Mouse (Mus musculus) kidney, embryonic 15.5 days (tissue): ENCODE results near the gene Zfc3h1. TPM values are rescaled to one million over a fixed set of nuclear protein-coding genes. Genes with fewer than 3 reads are reported as not detected.

Experiments
- ATAC-seq: fragments of 200-750 bp; cut with Nextera tagmentation; replicated peaks from 2 replicates; pipeline ENCODE4 v1.8.0; 2017; ENCODE audit warnings: moderate TSS enrichment; ENCODE audit not compliant: low FRiP score
- H3K27ac ChIP-seq: fragments of 300-500 bp; sonication (generic); 2 replicates; pipeline ENCODE4 v1.5.1; 2015; ENCODE audit warnings: mild to moderate bottlenecking, inconsistent platforms
- H3K27me3 ChIP-seq: fragments of 300-500 bp; sonication (generic); 2 replicates; pipeline ENCODE4 v1.6.1; 2015; ENCODE audit warnings: inconsistent platforms
- H3K36me3 ChIP-seq: fragments of 300-500 bp; sonication (generic); 2 replicates; pipeline ENCODE4 v1.6.1; 2015; ENCODE audit warnings: inconsistent platforms
- H3K4me1 ChIP-seq: fragments of 300-500 bp; sonication (generic); 2 replicates; pipeline ENCODE4 v1.6.1; 2015; ENCODE audit warnings: inconsistent platforms
- H3K4me2 ChIP-seq: fragments of 300-500 bp; sonication (generic); 2 replicates; pipeline ENCODE4 v1.6.1; 2015; ENCODE audit warnings: moderate library complexity, mild to moderate bottlenecking, inconsistent platforms
- H3K4me3 ChIP-seq: fragments of 300-500 bp; sonication (generic); replicated peaks from 2 replicates; pipeline ENCODE4 v1.5.1; 2015; ENCODE audit warnings: mild to moderate bottlenecking, inconsistent platforms
- H3K9ac ChIP-seq: fragments of 300-500 bp; sonication (generic); 2 replicates; pipeline ENCODE4 v1.6.1; 2015; ENCODE audit warnings: mild to moderate bottlenecking, inconsistent platforms
- H3K9me3 ChIP-seq: fragments of 300-500 bp; sonication (generic); replicated peaks from 2 replicates; pipeline ENCODE4 v1.6.1; 2016; ENCODE audit warnings: inconsistent platforms
- WGBS: fragments of 180-500 bp; shearing (Covaris S2); methylation state at CpG from one replicate; pipeline ENCODE4 v1.1.7; 2015; ENCODE audit warnings: mixed read lengths; 5-methylcytosine and 5-hydroxymethylcytosine counted together
- polyA plus RNA-seq: library from polyadenylated mRNA; unstranded; fragments of >200 nt; fragmentation: Nextera tagmentation; extraction: Ambion mirVana; gene quantifications from 2 replicates; pipeline ENCODE4 v1.2.1, GENCODE M21; 2015

Zfc3h1 gene
- polyA plus RNA-seq, 1 experiment from 2014 or later, result 21.5 TPM

- ATAC-seq, result no peak
- Histone ChIP-seq H3K4me2 (no peak overlapping the region), H3K36me3 (peaks cover 52% of the 10 kb centered on the region), H3K9ac (no peak overlapping the region), H3K27ac (no peak overlapping the region), H3K27me3 (no peaks in the 10 kb centered on the region), H3K4me1 (peaks cover 21% of the 10 kb centered on the region), H3K9me3 (no peaks in the 10 kb centered on the region), H3K4me3 (no peak overlapping the region)
- 90% methylated on average over 4 of the region's 4 CpGs for WGBS
Observed at GRCm38 (mm10) chr10:115391076-115391475, 6.3 kb downstream of the Zfc3h1 start.

GRCm38 (mm10) chr10:115391896-115392295, 7.1 kb downstream of the Zfc3h1 start:
- peaks cover 22% of the 10 kb centered on the region for H3K4me1 ChIP-seq
- no peak overlapping the region for H3K27ac ChIP-seq
- H3K9ac ChIP-seq, result no peak overlapping the region
- H3K36me3 ChIP-seq, result peaks cover 55% of the 10 kb centered on the region
- no peaks in the 10 kb centered on the region for H3K27me3 ChIP-seq
- H3K9me3 ChIP-seq, result no peaks in the 10 kb centered on the region
- ATAC-seq, result no peak
- H3K4me2 ChIP-seq, result no peak overlapping the region
- H3K4me3 ChIP-seq, result no peak overlapping the region
- WGBS, result 92% methylated on average over 1 of the region's 1 CpGs

- H3K27ac ChIP-seq, result no peak overlapping the region
- H3K9ac ChIP-seq, result no peak overlapping the region
- H3K4me1 ChIP-seq, result no peaks in the 10 kb centered on the region
- peaks cover 81% of the 10 kb centered on the region for H3K36me3 ChIP-seq
- ATAC-seq, result no peak
- WGBS, result 74% methylated on average over 6 of the region's 6 CpGs
- no peak overlapping the region for H3K4me2 ChIP-seq
- no peaks in the 10 kb centered on the region for H3K27me3 ChIP-seq
- H3K4me3 ChIP-seq, result no peak overlapping the region
- no peaks in the 10 kb centered on the region for H3K9me3 ChIP-seq
Observed at GRCm38 (mm10) chr10:115406393-115406792, 21.6 kb downstream of the Zfc3h1 start.

GRCm38 (mm10) chr10:115413496-115413895, 28.7 kb downstream of the Zfc3h1 start:
- Histone ChIP-seq H3K27ac (no peak overlapping the region), H3K4me1 (no peaks in the 10 kb centered on the region), H3K9me3 (no peaks in the 10 kb centered on the region), H3K4me3 (no peak overlapping the region), H3K9ac (no peak overlapping the region), H3K36me3 (peaks cover 90% of the 10 kb centered on the region), H3K27me3 (no peaks in the 10 kb centered on the region), H3K4me2 (no peak overlapping the region)
- no peak for ATAC-seq
- WGBS, result 90% methylated on average over 2 of the region's 2 CpGs

GRCm38 (mm10) chr10:115414056-115414455, 29.3 kb downstream of the Zfc3h1 start:
- Histone ChIP-seq H3K9ac (no peak overlapping the region), H3K36me3 (peaks cover 91% of the 10 kb centered on the region), H3K4me3 (no peak overlapping the region), H3K4me2 (no peak overlapping the region), H3K4me1 (no peaks in the 10 kb centered on the region), H3K27ac (no peak overlapping the region), H3K9me3 (no peaks in the 10 kb centered on the region), H3K27me3 (no peaks in the 10 kb centered on the region)
- ATAC-seq, result no peak
- WGBS, result 89% methylated on average over 3 of the region's 3 CpGs

- H3K27me3 ChIP-seq, result no peaks in the 10 kb centered on the region
- H3K9me3 ChIP-seq, result no peaks in the 10 kb centered on the region
- no peak overlapping the region for H3K27ac ChIP-seq
- ATAC-seq, result no peak
- 84% methylated on average over 4 of the region's 4 CpGs for WGBS
- H3K4me1 ChIP-seq, result no peaks in the 10 kb centered on the region
- H3K36me3 ChIP-seq, result peaks cover 75% of the 10 kb centered on the region
- H3K4me2 ChIP-seq, result no peak overlapping the region
- no peak overlapping the region for H3K4me3 ChIP-seq
- H3K9ac ChIP-seq, result no peak overlapping the region
Observed at GRCm38 (mm10) chr10:115421976-115422375, 37.2 kb downstream of the Zfc3h1 start.

GRCm38 (mm10) chr10:115425351-115425750, 40.6 kb downstream of the Zfc3h1 start:
- peaks cover 76% of the 10 kb centered on the region for H3K36me3 ChIP-seq
- WGBS, result 74% methylated on average over 2 of the region's 2 CpGs
- H3K27ac ChIP-seq, result no peak overlapping the region
- no peak overlapping the region for H3K9ac ChIP-seq
- no peak overlapping the region for H3K4me2 ChIP-seq
- no peak overlapping the region for H3K4me3 ChIP-seq
- no peaks in the 10 kb centered on the region for H3K27me3 ChIP-seq
- H3K4me1 ChIP-seq, result no peaks in the 10 kb centered on the region
- H3K9me3 ChIP-seq, result no peaks in the 10 kb centered on the region
- no peak for ATAC-seq

- ATAC-seq, result no peak
- Histone ChIP-seq H3K27me3 (no peaks in the 10 kb centered on the region), H3K4me1 (no peaks in the 10 kb centered on the region), H3K9me3 (no peaks in the 10 kb centered on the region), H3K4me3 (no peak overlapping the region), H3K4me2 (no peak overlapping the region), H3K27ac (no peak overlapping the region), H3K36me3 (peaks cover 33% of the 10 kb centered on the region), H3K9ac (no peak overlapping the region)
- 84% methylated on average over 4 of the region's 4 CpGs for WGBS
Observed at GRCm38 (mm10) chr10:115437286-115437685, 52.5 kb downstream of the Zfc3h1 start.

- 89% methylated on average over 13 of the region's 13 CpGs for WGBS
- Histone ChIP-seq H3K27me3 (no peaks in the 10 kb centered on the region), H3K4me1 (no peaks in the 10 kb centered on the region), H3K9me3 (0 out of 2 replicates have a peak, but pooled peaks cover 2% of the 10 kb centered on the region), H3K4me2 (no peak overlapping the region), H3K36me3 (no peaks in the 10 kb centered on the region), H3K27ac (no peak overlapping the region), H3K9ac (no peak overlapping the region), H3K4me3 (no peak overlapping the region)
- ATAC-seq, result no peak
Observed at GRCm38 (mm10) chr10:115448614-115449013, 63.9 kb downstream of the Zfc3h1 start.

GRCm38 (mm10) chr10:115457368-115458021, 72.7 kb downstream of the Zfc3h1 start:
- peak; percentile 58; the same call in 1 of the 2 replicates for ATAC-seq
- H3K27ac ChIP-seq, result peak overlapping the region; percentile 48

GRCm38 (mm10) chr10:115462646-115463045, 77.9 kb downstream of the Zfc3h1 start:
- 34% methylated on average over 5 of the region's 5 CpGs for WGBS

More at GRCm38 (mm10) chr10:115457368-115458021, 72.7 kb downstream of the Zfc3h1 start:
- H3K4me1 ChIP-seq, result peaks cover 11% of the 10 kb centered on the region
- no peaks in the 10 kb centered on the region for H3K9me3 ChIP-seq
- no peak overlapping the region for H3K4me3 ChIP-seq
- 19% methylated on average over 6 of the region's 6 CpGs for WGBS
- H3K4me2 ChIP-seq, result no peak overlapping the region
- H3K9ac ChIP-seq, result no peak overlapping the region
- no peaks in the 10 kb centered on the region for H3K27me3 ChIP-seq
- H3K36me3 ChIP-seq, result no peaks in the 10 kb centered on the region

GRCm38 (mm10) chr10:115465072-115465471, 80.3 kb downstream of the Zfc3h1 start:
- Histone ChIP-seq H3K4me2 (no peak overlapping the region), H3K4me1 (0 out of 2 replicates have a peak, but pooled peaks cover 2% of the 10 kb centered on the region), H3K9me3 (no peaks in the 10 kb centered on the region), H3K27ac (no peak overlapping the region), H3K27me3 (no peaks in the 10 kb centered on the region), H3K36me3 (no peaks in the 10 kb centered on the region), H3K9ac (no peak overlapping the region), H3K4me3 (no peak overlapping the region)
- WGBS, result 69% methylated on average over 7 of the region's 7 CpGs
- ATAC-seq, result no peak

More at GRCm38 (mm10) chr10:115462646-115463045, 77.9 kb downstream of the Zfc3h1 start:
- no peak overlapping the region for H3K4me2 ChIP-seq
- H3K36me3 ChIP-seq, result no peaks in the 10 kb centered on the region
- H3K9me3 ChIP-seq, result no peaks in the 10 kb centered on the region
- H3K27ac ChIP-seq, result no peak overlapping the region
- H3K27me3 ChIP-seq, result no peaks in the 10 kb centered on the region
- ATAC-seq, result no peak
- H3K4me1 ChIP-seq, result peaks cover 4% of the 10 kb centered on the region
- H3K4me3 ChIP-seq, result no peak overlapping the region
- H3K9ac ChIP-seq, result no peak overlapping the region

GRCm38 (mm10) chr10:115465778-115466177, 81.0 kb downstream of the Zfc3h1 start:
- Histone ChIP-seq H3K36me3 (no peaks in the 10 kb centered on the region), H3K9ac (no peak overlapping the region), H3K4me2 (no peak overlapping the region), H3K27ac (no peak overlapping the region), H3K4me3 (no peak overlapping the region), H3K4me1 (0 out of 2 replicates have a peak, but pooled peaks cover 2% of the 10 kb centered on the region), H3K27me3 (no peaks in the 10 kb centered on the region), H3K9me3 (no peaks in the 10 kb centered on the region)
- ATAC-seq, result no peak
- 33% methylated on average over 6 of the region's 6 CpGs for whole genome bisulfite sequencing
